Mouse (Mus musculus) limb, embryonic 10.5 days (tissue): ENCODE results near the gene Foxred2. TPM values are rescaled to one million over a fixed set of nuclear protein-coding genes. Genes with fewer than 3 reads are reported as not detected.

Source experiments
- DNase-seq: peaks from one replicate; pipeline ENCODE4 v3.0.0-alpha.2; 2017; ENCODE audit warnings: low spot score
- H3K27ac ChIP-seq: fragments of 300-500 bp; sonication (generic); 2 replicates; pipeline ENCODE4 v1.5.1; 2016; ENCODE audit warnings: mild to moderate bottlenecking
- H3K27me3 ChIP-seq: fragments of 300-500 bp; sonication (generic); 2 replicates; pipeline ENCODE4 v1.6.1; 2016; ENCODE audit warnings: low read depth, mild to moderate bottlenecking; ENCODE audit not compliant: poor library complexity, severe bottlenecking
- H3K36me3 ChIP-seq: fragments of 300-500 bp; sonication (generic); 2 replicates; pipeline ENCODE4 v1.6.1; 2016; ENCODE audit warnings: mild to moderate bottlenecking, moderate library complexity
- H3K4me1 ChIP-seq: fragments of 300-500 bp; sonication (generic); 2 replicates; pipeline ENCODE4 v1.6.1; 2016
- H3K4me3 ChIP-seq: fragments of 300-500 bp; sonication (generic); 2 replicates; pipeline ENCODE4 v1.5.1; 2016; ENCODE audit warnings: mild to moderate bottlenecking, moderate library complexity
- H3K9me3 ChIP-seq: fragments of 300-500 bp; sonication (generic); replicated peaks from 2 replicates; pipeline ENCODE4 v1.6.1; 2016; ENCODE audit warnings: mild to moderate bottlenecking
- WGBS: fragments of 180-500 bp; shearing (Covaris S2); methylation state at CpG from one replicate; pipeline ENCODE4 v1.1.7; 2016; 5-methylcytosine and 5-hydroxymethylcytosine counted together
- polyA plus RNA-seq: library from polyadenylated mRNA; unstranded; fragments of >200 nt; fragmentation: Nextera tagmentation; extraction: Ambion mirVana; gene quantifications from 2 replicates; pipeline ENCODE4 v1.2.1, GENCODE M21; 2016

Gene Foxred2
- 7.3 and 7.7 TPM in 2 replicates for polyA plus RNA-seq

DNA sequence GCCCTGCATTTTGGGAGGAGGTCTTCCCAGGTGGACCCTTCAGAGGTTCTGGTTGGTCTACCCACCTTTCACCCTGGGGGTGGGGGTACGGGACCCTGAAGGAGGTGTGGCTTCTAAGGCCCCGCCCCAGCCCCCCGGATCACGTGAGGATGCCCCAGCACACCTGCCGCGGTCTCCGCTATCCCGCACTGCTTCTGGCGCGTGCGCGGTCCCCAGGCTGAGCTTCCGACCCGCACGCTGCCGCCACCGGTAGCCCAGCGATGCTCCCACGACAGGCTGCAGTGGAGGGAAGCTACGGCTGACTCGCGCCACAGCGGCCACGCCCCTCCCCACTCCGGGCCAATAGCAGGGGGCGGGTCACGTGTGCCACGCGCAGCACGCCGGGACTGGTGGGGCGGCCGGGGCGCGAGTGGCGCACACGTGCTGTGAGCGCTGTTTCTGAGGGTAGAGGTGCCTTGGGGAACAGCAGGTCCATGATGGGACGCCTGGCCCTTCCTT is at the start of gene Foxred2:
TSS of gene Foxred2 (minus strand) at position 319 of the 498 bp plus-strand sequence.
- WGBS: 1% methylated on average over 39 of the region's 39 CpGs
- Histone ChIP-seq H3K27me3 (peaks cover 30% of the 10 kb centered on the region), H3K4me3 (peak within 1 kb of the TSS; percentile 67), H3K9me3 (no peaks in the 10 kb centered on the region), H3K27ac (peak within 1 kb of the TSS; percentile 75), H3K4me1 (peaks cover 26% of the 10 kb centered on the region), H3K36me3 (peaks cover 47% of the 10 kb centered on the region)
- DNase-seq: peak; percentile 90

DNA sequence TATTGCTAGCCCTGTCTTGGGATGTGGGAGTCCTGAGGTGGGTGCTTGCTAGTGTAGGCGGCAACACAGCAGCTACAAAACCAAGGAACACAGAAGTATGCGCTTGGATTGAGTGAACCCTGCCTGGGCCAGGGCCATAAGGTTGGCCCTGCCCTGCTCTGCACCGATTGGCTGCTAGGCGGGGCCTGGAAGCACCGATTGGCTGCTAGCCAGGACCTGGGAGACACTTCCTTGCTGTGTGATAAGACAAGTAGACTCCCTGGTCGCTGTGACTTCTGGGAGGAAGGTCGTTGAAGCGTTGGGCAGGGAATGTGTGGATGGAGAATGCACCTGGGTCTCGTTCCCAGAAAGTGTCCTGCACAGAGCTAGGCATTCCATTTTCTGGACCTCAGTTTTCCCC is 47.4 kb upstream of the Foxred2 start:
- WGBS: 50% methylated on average over 9 of the region's 9 CpGs
- Histone ChIP-seq H3K9me3 (no peaks in the 10 kb centered on the region), H3K4me1 (0 out of 2 replicates have a peak, but pooled peaks cover 9% of the 10 kb centered on the region), H3K27me3 (no peaks in the 10 kb centered on the region), H3K27ac (no peak overlapping the region), H3K36me3 (no peaks in the 10 kb centered on the region), H3K4me3 (no peak overlapping the region)
- no peak for DNase-seq

DNA sequence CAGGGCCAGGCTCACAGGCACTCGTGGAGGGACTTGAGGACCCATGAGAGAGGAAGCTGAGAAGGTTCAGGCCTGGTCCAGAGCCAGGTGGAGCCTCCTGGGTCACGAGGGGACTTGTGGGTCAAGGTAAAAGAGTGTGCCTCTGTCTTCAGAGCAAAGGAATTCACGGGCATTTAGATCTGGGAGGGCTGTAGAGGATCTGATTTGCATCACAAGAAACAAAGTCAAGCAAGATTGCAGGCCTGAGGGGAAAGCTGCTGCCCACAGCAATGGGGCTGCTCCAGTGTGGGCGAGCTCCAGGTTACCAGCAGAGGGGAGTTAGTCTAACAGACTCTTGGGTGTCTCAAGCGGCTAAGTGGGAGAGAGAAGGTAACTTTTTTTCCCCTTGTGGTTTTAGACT is 44.9 kb upstream of the Foxred2 start:
- WGBS: 29% methylated on average over 5 of the region's 5 CpGs
- no peaks in the 10 kb centered on the region for H3K27me3 ChIP-seq
- no peak overlapping the region for H3K4me3 ChIP-seq
- H3K36me3 ChIP-seq: no peaks in the 10 kb centered on the region
- 0 out of 2 replicates have a peak, but pooled peaks cover 9% of the 10 kb centered on the region for H3K4me1 ChIP-seq
- H3K9me3 ChIP-seq: no peaks in the 10 kb centered on the region
- DNase-seq: no peak
- H3K27ac ChIP-seq: no peak overlapping the region

DNA sequence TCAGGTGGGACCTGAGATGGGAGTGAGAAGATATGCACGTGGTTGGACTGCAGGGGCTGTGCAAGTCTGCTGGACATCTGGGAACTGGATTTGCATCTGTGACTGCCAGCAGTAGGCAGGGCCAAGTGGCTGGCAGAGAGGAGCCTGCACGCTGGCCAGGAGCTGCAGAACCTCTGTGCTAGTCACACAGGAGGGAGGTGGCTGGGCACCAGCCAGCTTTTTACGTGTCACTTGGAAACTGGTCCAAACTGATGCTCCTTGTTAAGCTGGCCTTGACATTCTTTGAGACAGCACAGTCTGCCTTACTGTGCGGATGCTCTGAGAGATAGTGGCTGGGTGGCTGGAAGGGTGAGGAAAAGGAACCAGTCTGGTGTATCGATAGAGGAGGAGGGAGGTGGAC is 32.0 kb upstream of the Foxred2 start:
- H3K4me3 ChIP-seq: no peak overlapping the region
- DNase-seq: no peak
- H3K27ac ChIP-seq: no peak overlapping the region
- H3K36me3 ChIP-seq: no peaks in the 10 kb centered on the region
- WGBS: 78% methylated on average over 5 of the region's 5 CpGs
- H3K4me1 ChIP-seq: no peaks in the 10 kb centered on the region
- no peaks in the 10 kb centered on the region for H3K9me3 ChIP-seq
- no peaks in the 10 kb centered on the region for H3K27me3 ChIP-seq

DNA sequence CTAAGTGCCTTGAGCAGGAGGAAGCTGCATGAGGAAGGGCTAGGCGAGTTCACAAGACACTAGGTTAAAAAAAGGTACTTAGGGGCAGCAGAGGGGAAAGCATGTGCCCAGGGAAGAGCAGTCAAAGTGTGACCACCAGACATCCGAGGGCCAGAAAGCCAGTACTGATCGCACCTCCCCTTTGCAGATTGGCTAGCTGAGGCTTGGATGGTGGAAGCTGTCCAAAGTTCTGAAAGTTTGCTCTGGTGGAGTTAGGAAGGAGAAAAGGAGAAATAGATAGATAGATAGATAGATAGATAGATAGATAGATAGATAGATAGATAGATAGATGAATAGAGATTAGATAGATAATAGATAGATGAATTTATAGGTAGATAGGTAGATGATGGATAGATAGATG is 26.9 kb upstream of the Foxred2 start:
- Histone ChIP-seq H3K4me3 (no peak overlapping the region), H3K4me1 (no peaks in the 10 kb centered on the region), H3K27me3 (no peaks in the 10 kb centered on the region), H3K36me3 (no peaks in the 10 kb centered on the region), H3K9me3 (no peaks in the 10 kb centered on the region), H3K27ac (no peak overlapping the region)
- DNase-seq: no peak
- 48% methylated on average over 3 of the region's 3 CpGs for whole genome bisulfite sequencing

DNA sequence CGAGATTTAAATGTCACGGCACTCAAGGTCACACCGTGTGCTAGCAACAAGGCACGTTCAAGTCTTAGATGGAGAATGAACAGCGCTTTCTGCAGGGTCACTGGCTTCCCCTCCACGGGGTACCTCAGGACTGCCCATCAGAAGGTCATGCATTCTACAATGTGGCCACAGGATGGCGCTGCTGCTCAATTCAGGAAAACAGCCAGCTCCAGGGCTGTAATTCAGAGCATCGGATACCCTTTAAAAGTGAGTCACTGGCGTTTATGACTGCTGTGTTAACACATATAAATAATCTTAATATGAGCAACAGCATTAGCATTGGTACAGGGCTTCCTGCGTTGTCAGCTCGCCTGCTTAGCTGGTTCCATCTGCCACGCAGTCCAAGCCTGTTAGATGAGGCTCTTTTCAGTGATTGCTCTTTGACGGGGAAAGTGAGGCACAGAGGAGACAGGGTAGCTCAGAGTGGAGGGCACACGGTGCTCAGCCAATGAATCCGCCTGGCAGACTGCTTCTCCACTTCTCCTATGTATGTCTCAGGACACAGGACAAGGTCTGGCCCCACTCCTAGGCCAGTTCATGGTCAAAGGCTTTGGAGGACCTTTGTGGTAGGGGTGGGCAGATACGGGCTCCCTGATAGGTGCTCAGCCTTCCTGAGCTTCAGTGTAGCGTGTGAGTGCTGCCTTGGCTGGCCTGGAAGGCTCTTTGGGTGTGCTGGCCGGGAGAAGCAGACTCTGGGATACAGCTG is 25.8 kb upstream of the Foxred2 start:
- DNase-seq: peak; percentile 76
- Histone ChIP-seq H3K4me3 (no peak overlapping the region), H3K36me3 (no peaks in the 10 kb centered on the region), H3K27ac (no peak overlapping the region), H3K4me1 (no peaks in the 10 kb centered on the region), H3K27me3 (no peaks in the 10 kb centered on the region), H3K9me3 (no peaks in the 10 kb centered on the region)
- WGBS: 32% methylated on average over 18 of the region's 18 CpGs

DNA sequence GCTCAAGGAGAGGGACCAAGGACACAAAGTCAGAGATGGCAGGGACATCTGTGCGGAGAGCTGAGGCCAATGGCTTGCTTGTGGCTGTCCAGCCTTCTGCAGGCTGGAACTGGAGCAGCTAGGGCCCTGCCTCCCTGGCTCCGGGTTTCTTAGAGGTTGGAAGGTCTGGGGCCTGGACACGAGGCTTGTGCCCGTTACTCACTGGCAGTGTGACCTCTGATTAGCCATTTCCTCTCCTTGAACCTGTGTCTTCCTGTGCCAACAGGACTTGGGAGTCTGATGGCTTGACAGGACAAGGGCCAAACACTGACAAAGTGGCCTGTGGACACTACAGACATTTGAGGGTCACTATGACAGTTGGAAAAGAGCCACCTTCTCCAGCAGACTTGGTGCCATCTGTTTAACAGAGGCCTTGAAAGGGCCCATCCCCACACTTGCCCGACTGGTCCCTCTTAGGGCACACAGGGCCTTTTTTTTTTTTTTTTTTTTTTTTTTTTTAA is 24.7 kb upstream of the Foxred2 start:
- Histone ChIP-seq H3K36me3 (no peaks in the 10 kb centered on the region), H3K9me3 (no peaks in the 10 kb centered on the region), H3K4me3 (no peak overlapping the region), H3K4me1 (no peaks in the 10 kb centered on the region), H3K27ac (no peak overlapping the region), H3K27me3 (no peaks in the 10 kb centered on the region)
- DNase-seq: no peak
- WGBS: 69% methylated on average over 5 of the region's 5 CpGs

DNA sequence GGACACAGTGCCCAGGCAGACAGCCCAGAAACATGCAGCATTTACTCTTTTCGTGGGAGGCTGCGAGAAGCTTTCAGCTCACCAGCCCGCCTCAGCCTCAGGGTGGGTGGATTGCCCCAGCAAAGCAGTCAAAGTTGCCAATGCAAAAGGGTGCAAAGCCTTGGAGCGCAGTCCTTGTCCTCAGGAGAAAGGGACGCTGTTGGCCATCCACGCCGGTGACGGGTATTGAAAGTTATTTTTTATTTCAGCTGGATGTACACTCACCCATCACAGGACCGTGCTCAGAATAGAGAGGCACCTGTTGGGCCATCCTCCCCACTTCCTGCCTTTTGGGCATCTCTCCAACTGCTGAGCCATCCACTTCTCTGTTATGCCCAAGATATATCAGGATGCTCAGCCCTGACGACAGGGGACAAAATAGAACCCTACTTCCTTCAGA is 22.9 kb upstream of the Foxred2 start:
- H3K4me1 ChIP-seq: no peaks in the 10 kb centered on the region
- H3K36me3 ChIP-seq: no peaks in the 10 kb centered on the region
- H3K4me3 ChIP-seq: no peak overlapping the region
- WGBS: 90% methylated on average over 10 of the region's 10 CpGs
- DNase-seq: no peak
- H3K9me3 ChIP-seq: no peaks in the 10 kb centered on the region
- H3K27ac ChIP-seq: no peak overlapping the region
- no peaks in the 10 kb centered on the region for H3K27me3 ChIP-seq

DNA sequence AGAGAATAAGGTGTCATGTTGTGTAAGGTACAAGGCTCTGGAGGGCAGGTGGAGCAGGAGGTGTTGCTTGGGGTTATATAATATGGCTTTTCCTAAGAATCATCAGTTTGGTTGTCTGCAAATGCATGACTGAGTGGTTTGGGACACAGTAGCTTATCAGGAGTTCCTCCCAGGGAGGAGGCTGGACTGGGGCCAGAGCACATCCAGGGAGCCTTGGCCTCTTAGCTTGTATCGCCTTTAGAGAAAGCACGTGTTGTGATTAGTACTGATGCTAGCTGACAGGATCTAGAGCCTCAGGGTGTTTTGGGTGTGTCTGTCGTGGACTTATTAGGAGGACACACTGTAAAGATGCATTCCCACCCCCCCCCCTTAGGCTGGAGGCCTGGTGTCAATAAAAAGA is 21.1 kb upstream of the Foxred2 start:
- Histone ChIP-seq H3K9me3 (no peaks in the 10 kb centered on the region), H3K36me3 (no peaks in the 10 kb centered on the region), H3K4me3 (no peak overlapping the region), H3K27me3 (no peaks in the 10 kb centered on the region), H3K4me1 (no peaks in the 10 kb centered on the region), H3K27ac (no peak overlapping the region)
- DNase-seq: no peak
- 78% methylated on average over 3 of the region's 3 CpGs for WGBS

DNA sequence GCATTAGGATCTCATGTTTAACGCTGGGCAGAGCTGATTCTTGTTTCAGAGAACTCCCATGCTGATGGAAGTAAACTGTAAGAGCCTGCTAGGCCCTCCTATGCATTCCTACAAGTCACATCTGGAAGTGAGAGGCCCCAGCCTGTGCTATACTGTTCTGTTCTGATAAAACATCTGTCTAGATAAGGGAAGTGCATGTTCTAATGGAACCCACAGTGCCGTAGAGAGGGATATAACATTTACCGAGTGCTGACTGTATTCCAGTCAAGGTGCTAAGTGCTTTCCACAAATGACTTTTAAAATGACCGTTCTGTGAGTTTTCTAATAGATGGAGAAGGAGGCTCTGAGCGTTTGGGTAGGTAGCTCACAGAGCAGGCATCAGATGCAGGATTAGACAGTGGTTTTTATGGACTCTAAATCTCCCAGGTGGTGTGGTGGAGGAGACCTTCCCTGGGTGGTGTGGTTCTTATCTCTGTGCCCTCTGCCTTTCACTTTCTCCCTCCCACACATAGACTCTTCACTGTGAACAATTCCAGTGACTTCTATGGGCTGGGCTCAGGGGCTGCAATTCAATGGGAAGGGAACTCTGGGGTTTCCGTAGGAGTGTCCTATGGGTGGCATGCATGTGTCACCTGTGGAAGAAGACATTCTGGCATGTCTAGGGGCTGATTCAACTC is 17.8 kb upstream of the Foxred2 start:
- WGBS: 80% methylated on average over 6 of the region's 6 CpGs

DNA sequence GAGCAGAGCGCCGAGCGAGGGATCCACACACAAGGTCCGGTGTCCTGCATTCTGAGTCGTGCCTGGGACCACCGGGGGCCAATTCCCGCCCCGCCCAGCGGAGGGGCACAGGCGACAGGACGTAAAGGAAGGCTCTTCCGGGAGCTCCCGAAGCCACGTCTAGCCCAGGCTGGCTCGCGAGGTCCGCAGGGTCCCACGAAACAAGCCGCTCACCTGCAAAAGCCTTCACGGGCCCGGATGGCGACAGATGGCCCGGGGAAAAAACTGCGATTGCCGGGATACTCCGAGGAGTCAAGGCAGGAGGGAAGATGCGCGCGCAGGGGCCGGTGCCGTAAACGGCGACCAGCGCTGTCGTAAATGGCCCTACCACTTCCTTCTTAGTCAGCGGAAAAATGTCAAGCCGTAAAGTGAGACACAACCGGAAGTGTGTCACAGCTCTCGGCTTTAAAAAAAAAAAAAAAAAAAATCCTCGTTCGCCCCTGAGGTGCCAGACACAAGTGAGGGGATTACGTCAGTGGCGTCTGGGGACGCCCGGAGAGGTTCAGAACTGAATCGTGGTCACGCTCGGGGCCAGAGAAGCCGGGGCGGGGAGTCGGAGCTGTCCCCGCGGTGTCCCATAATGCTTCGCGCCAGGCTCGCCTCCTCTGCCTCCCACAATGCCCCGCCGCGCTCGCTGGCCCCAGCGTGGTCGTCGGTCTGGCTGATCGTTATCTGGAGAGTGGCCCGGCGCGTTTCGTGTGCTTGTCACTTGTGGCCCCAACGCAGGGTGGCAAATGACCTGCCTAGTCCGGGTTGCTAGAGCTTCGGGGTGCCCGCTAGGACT is 14.2 kb upstream of the Foxred2 start, which contains the start of gene Eif3d:
TSS of gene Eif3d (minus strand) at position 344 of the 823 bp plus-strand sequence.
- H3K27me3 ChIP-seq: no peaks in the 10 kb centered on the region
- H3K27ac ChIP-seq: peak within 1 kb of the TSS; percentile 97
- H3K9me3 ChIP-seq: no peaks in the 10 kb centered on the region
- peak within 1 kb of the TSS; percentile 98 for H3K4me3 ChIP-seq
- WGBS: under 1% methylated on average over 72 of the region's 72 CpGs
- peaks cover 33% of the 10 kb centered on the region for H3K36me3 ChIP-seq
- DNase-seq: peak; percentile 98
- peaks cover 23% of the 10 kb centered on the region for H3K4me1 ChIP-seq

More for the DNA sequence above, 17.8 kb upstream of the Foxred2 start:
- no peak for DNase-seq
- Histone ChIP-seq H3K4me3 (no peak overlapping the region), H3K27ac (no peak overlapping the region), H3K4me1 (peaks cover 14% of the 10 kb centered on the region), H3K36me3 (no peaks in the 10 kb centered on the region), H3K9me3 (no peaks in the 10 kb centered on the region), H3K27me3 (no peaks in the 10 kb centered on the region)

DNA sequence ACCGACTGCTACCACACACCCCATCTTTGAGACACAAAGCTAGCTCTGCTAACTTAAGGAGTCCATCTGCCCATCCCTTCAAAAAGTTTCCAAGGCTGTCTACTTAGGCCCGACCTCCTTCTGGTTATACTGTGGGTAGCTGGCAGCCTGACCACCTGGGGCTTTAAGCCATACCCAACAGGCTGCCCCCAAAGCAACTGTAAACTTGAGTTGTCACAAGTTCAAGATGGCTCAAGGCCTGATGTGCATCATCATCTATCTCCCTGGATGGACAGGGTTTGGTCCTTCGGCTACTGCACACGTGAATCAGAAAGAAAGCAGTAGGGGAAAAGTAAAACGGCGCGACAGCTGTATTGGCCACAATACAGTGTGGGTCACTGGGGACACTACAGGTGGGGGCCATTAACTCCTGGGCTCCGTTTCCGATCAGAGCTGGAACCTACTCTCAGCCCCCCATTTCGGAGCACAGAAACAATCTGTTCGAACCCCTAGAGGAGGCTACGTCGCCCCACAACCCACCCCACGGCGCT is 13.5 kb upstream of the Foxred2 start:
- 3% methylated on average over 15 of the region's 15 CpGs for WGBS
- H3K9me3 ChIP-seq: no peaks in the 10 kb centered on the region
- peaks cover 23% of the 10 kb centered on the region for H3K4me1 ChIP-seq
- no peak for DNase-seq
- H3K4me3 ChIP-seq: peak overlapping the region; percentile 98
- peak overlapping the region; percentile 97 for H3K27ac ChIP-seq
- no peaks in the 10 kb centered on the region for H3K27me3 ChIP-seq
- peaks cover 40% of the 10 kb centered on the region for H3K36me3 ChIP-seq
